Mouse (Mus musculus) C3H10T1/2 (cell line): ENCODE data around the gene Cd300e. TPM values are rescaled to one million over a fixed set of nuclear protein-coding genes. Genes with fewer than 3 reads are reported as not detected.

ENCODE experiments used
- polyA plus RNA-seq, 2 experiments: library from polyadenylated mRNA; unstranded; fragments of >200 nt; fragmentation: generic; extraction: Trizol; gene quantifications; one replicate each; pipeline ENCODE4 v1.2.1; 2012; ENCODE audit warnings: missing spikeins in 2 of 2

Cd300e gene
- not detected for polyA plus RNA-seq

GRCm38 (mm10) chr11:115062077-115062476 lies at the start of gene Cd300e:
TSS of gene Cd300e (minus strand) at chr11:115062177.

GRCm38 (mm10) chr11:115091362-115091901 lies 29.5 kb upstream of the Cd300e start, which contains the start of gene Rab37:
TSS of gene Rab37 (plus strand) at chr11:115091431.

GRCm38 (mm10) chr11:115048259-115048658 lies 13.7 kb downstream of the Cd300e start, which contains the start of gene Cd300ld3:
TSS of gene Cd300ld3 (minus strand) at chr11:115048409.

GRCm38 (mm10) chr11:115037669-115038068 lies 24.3 kb downstream of the Cd300e start, which contains the start of gene Cd300ld5:
TSS of gene Cd300ld5 (minus strand) at chr11:115037769.

GRCm38 (mm10) chr11:115026912-115027311 lies 35.1 kb downstream of the Cd300e start, which contains the start of gene Cd300ld4:
TSS of gene Cd300ld4 (minus strand) at chr11:115027012.

GRCm38 (mm10) chr11:115016093-115016492 lies 45.9 kb downstream of the Cd300e start, which contains the start of gene Cd300ld2:
TSS of gene Cd300ld2 (minus strand) at chr11:115016193.

Other genes with a start within 250 kb of the Cd300e start
- not detected for gene Gprc5c, start 211.0 kb downstream of the Cd300e start, polyA plus RNA-seq
- gene Cd300a, start 172.1 kb downstream of the Cd300e start, polyA plus RNA-seq = not detected
- gene Cd300lb, start 127.8 kb downstream of the Cd300e start, polyA plus RNA-seq = under 1 TPM; 0.04 to 0.23 TPM
- gene Cd300c, start 93.0 kb downstream of the Cd300e start, polyA plus RNA-seq = not detected
- not detected for gene Cd300ld, start 72.3 kb downstream of the Cd300e start, polyA plus RNA-seq
- gene Cd300c2, start 60.3 kb downstream of the Cd300e start, polyA plus RNA-seq = not detected
- gene Cd300ld2, start 46.0 kb downstream of the Cd300e start, polyA plus RNA-seq = not detected
- gene Cd300ld4, start 35.2 kb downstream of the Cd300e start, polyA plus RNA-seq = not detected
- gene Cd300ld5, start 24.4 kb downstream of the Cd300e start, polyA plus RNA-seq = not detected
- not detected for gene Cd300ld3, start 13.8 kb downstream of the Cd300e start, polyA plus RNA-seq
- gene Rab37, start 29.3 kb upstream of the Cd300e start, polyA plus RNA-seq = under 1 TPM; 0.01 to 0.07 TPM
- gene Cd300lf, start 71.8 kb upstream of the Cd300e start, polyA plus RNA-seq = not detected
- 10 to 100 TPM; 13.5 to 58.4 TPM for gene Slc9a3r1, start 101.2 kb upstream of the Cd300e start, polyA plus RNA-seq
- gene Tmem104, start 125.3 kb upstream of the Cd300e start, polyA plus RNA-seq = 1 to 10 TPM; 3.2 to 9.7 TPM
- gene Nat9, start 125.7 kb upstream of the Cd300e start, polyA plus RNA-seq = 10 to 100 TPM; 19.1 to 27.4 TPM
- gene Grin2c, start 205.1 kb upstream of the Cd300e start, polyA plus RNA-seq = not detected
- gene Fdxr, start 214.9 kb upstream of the Cd300e start, polyA plus RNA-seq = 10 to 100 TPM; 15.6 to 23.1 TPM
- gene Fads6, start 235.5 kb upstream of the Cd300e start, polyA plus RNA-seq = under 1 TPM in 1 of 2 experiments, not detected in 1; 0.05 TPM
- under 1 TPM in 1 of 2 experiments, not detected in 1; 0.06 TPM for gene Otop2, start 245.0 kb upstream of the Cd300e start, polyA plus RNA-seq